In the genomic region with DNA sequence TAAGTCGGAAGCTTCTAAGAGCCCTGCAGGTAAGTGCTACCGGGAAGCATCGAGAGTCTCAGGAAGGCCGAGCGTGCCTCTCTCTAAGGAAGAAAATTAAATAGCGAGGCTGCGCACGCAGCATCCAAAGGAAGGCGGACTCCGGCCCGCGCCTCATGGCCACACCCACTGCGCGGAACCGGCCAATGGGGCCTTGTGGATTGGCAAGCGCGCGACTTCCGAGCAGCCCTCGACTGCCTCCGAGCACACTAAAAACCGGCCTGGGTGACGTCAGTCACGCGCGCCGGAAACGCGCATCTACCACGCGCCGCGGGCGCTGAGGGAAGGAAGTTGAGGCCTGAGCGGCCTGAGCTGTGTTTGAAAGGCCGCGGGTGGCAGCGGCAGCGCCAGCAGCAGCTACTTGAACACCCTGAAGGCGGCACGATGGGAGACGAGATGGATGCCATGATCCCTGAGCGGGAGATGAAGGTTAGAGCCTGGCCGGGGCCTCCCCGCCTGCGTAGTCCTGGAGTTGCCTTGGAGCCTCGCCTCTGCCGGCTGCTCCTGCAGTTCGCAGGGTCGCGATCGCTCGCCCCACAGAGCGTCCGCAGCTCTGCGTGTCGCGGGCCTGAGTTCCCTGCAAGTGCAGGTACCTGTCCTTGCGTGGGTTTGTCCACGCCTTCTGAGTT, we compare ENCODE assay signal across 8 mouse cellular contexts. TPM values are rescaled to one million over a fixed set of nuclear protein-coding genes. Genes with fewer than 3 reads are reported as not detected.
DNase-seq lines count a peak whose midpoint lies in the region; ATAC-seq lines count a peak whose summit lies in the region.

A gene (plus strand): TSS at position 296 of the 668 bp plus-strand sequence.

- ATAC-seq in inflammation-experienced regulatory T-cells, adult 6 months: peak; percentile 100
- ATAC-seq in megakaryocyte-erythroid progenitor cell, adult 5-6 weeks (replicated peaks; ENCODE audit: low FRiP score, low TSS enrichment, poor library complexity, severe bottlenecking): peak; percentile 97

- intact Hi-C loops in gastrocnemius, postnatal 14 days (cut with DNase I; ENCODE audit: low total_unique reads): no loop called here
- intact Hi-C loops in left cerebral cortex, postnatal 10 days (cut with DNase I): no loop called here

- DNase-seq in adrenal gland, adult (ENCODE audit: inconsistent age in 2 of 2, low spot score in 1 of 2): peak; percentile 99
- DNase-seq in embryo, embryonic 10.5 days (ENCODE audit: low spot score): peak; percentile 99
- peak; percentile 99 for DNase-seq in gastrocnemius, postnatal 14 days
- DNase-seq in left cerebral cortex, postnatal 10 days (ENCODE audit: extremely low spot score in 1 of 2, low spot score in 2 of 2): peak; percentile 99
- DNase-seq in right cerebral cortex, postnatal 25 days: peak; percentile 99
- DNase-seq in urinary bladder, postnatal 4 days (ENCODE audit: low spot score in 2 of 2): peak; percentile 98 to 99

RNA-seq across cellular contexts. Expression of the gene that starts here (rescaled TPM):
- total RNA-seq in gastrocnemius, postnatal 14 days (2021): 10 to 100 TPM; 20.0 to 20.6 TPM
- 100 to 1,000 TPM in 1 of 3 experiments, 10 to 100 TPM in 2; 75.0 to 105 (median 96.0) TPM for polyA plus RNA-seq in inflammation-experienced regulatory T-cells, adult 6 months (2017; shearing (Covaris generic))
- 10 to 100 TPM; 42.0 to 43.5 TPM for total RNA-seq in left cerebral cortex, postnatal 10 days (2021)
- total RNA-seq in megakaryocyte-erythroid progenitor cell, adult 5-6 weeks (2014; fragmentation: Nextera tagmentation): 125 and 161 TPM in 2 replicates
- total RNA-seq in megakaryocyte-erythroid progenitor cell, adult 5-6 weeks (2017): 43.3 and 73.2 TPM in 2 replicates

Comparison
In these comparisons a context has a peak if more than half of its experiments do, and no peak if none do; other contexts are left out.
1. Peak in every context shown above with its lines: DNase-seq and ATAC-seq.